Mouse (Mus musculus) bone marrow macrophage, adult 2 months (primary cell): ENCODE data around the gene Nrl.

Experiments used
- CTCF ChIP-seq: IDR thresholded peaks from 2 replicates; pipeline ENCODE4 v1.5.1; 2012; ENCODE audit warnings: low read depth, mild to moderate bottlenecking, low read length, moderate library complexity
- POLR2A ChIP-seq: IDR thresholded peaks from 2 replicates; pipeline ENCODE4 v1.6.1; 2012; ENCODE audit warnings: mild to moderate bottlenecking, low read depth, low read length, borderline replicate concordance

GRCm38 (mm10) chr14:55524785-55525184, at the start of gene Nrl:
- TF ChIP-seq CTCF (no peak), POLR2A (no peak)
